Mouse (Mus musculus) forebrain, embryonic 15.5 days (tissue): ENCODE measurements around the gene Bcl2l14. TPM values are rescaled to one million over a fixed set of nuclear protein-coding genes. Genes with fewer than 3 reads are reported as not detected.

ENCODE experiments used
- ATAC-seq: fragments of 200-750 bp; cut with Nextera tagmentation; replicated peaks from 2 replicates; pipeline ENCODE4 v1.8.0; 2017; ENCODE audit warnings: mild to moderate bottlenecking, moderate TSS enrichment, moderate library complexity
- H3K27ac ChIP-seq: fragments of 300-500 bp; sonication (generic); replicated peaks from 2 replicates; pipeline ENCODE4 v1.5.1; 2015; ENCODE audit warnings: mild to moderate bottlenecking, inconsistent platforms
- H3K27me3 ChIP-seq: fragments of 300-500 bp; sonication (generic); 2 replicates; pipeline ENCODE4 v1.6.1; 2015; ENCODE audit warnings: inconsistent platforms
- H3K36me3 ChIP-seq: fragments of 300-500 bp; sonication (generic); 2 replicates; pipeline ENCODE4 v1.6.1; 2015; ENCODE audit warnings: mild to moderate bottlenecking, inconsistent platforms
- H3K4me1 ChIP-seq: fragments of 300-500 bp; sonication (generic); 2 replicates; pipeline ENCODE4 v1.6.1; 2015; ENCODE audit warnings: inconsistent platforms
- H3K4me2 ChIP-seq: fragments of 300-500 bp; sonication (generic); replicated peaks from 2 replicates; pipeline ENCODE4 v1.6.1; 2015; ENCODE audit warnings: mild to moderate bottlenecking, inconsistent platforms
- H3K4me3 ChIP-seq: fragments of 300-500 bp; sonication (generic); 2 replicates; pipeline ENCODE4 v1.5.1; 2015; ENCODE audit warnings: mild to moderate bottlenecking, inconsistent platforms
- H3K9ac ChIP-seq: fragments of 300-500 bp; sonication (generic); replicated peaks from 2 replicates; pipeline ENCODE4 v1.6.1; 2015; ENCODE audit warnings: mild to moderate bottlenecking, inconsistent platforms
- H3K9me3 ChIP-seq: fragments of 300-500 bp; sonication (generic); 2 replicates; pipeline ENCODE4 v1.6.1; 2016; ENCODE audit warnings: inconsistent platforms
- WGBS: fragments of 180-500 bp; shearing (Covaris S2); methylation state at CpG from one replicate; pipeline ENCODE4 v1.1.7; 2015; ENCODE audit warnings: mixed read lengths; 5-methylcytosine and 5-hydroxymethylcytosine counted together
- polyA plus RNA-seq: library from polyadenylated mRNA; unstranded; fragments of >200 nt; fragmentation: Nextera tagmentation; extraction: Ambion mirVana; gene quantifications from 2 replicates; pipeline ENCODE4 v1.2.1, GENCODE M21; 2015

Bcl2l14 gene
- polyA plus RNA-seq, result not detected in 2 replicates

GRCm38 (mm10) chr6:134396018-134396417 lies at the start of gene Bcl2l14:
Bcl2l14 (plus strand) TSS chr6:134396318.
- Histone ChIP-seq H3K36me3 (no peaks in the 10 kb centered on the region), H3K9me3 (no peaks in the 10 kb centered on the region), H3K9ac (no peak within 1 kb of the TSS), H3K27me3 (no peaks in the 10 kb centered on the region), H3K4me3 (no peak within 1 kb of the TSS), H3K27ac (no peak within 1 kb of the TSS), H3K4me1 (no peaks in the 10 kb centered on the region), H3K4me2 (no peak within 1 kb of the TSS)
- WGBS, result 88% methylated on average over 4 of the region's 4 CpGs
- ATAC-seq, result no peak

- Histone ChIP-seq H3K4me2 (no peak overlapping the region), H3K4me1 (no peaks in the 10 kb centered on the region), H3K4me3 (no peak overlapping the region), H3K27ac (no peak overlapping the region), H3K9ac (no peak overlapping the region), H3K36me3 (no peaks in the 10 kb centered on the region), H3K9me3 (no peaks in the 10 kb centered on the region), H3K27me3 (no peaks in the 10 kb centered on the region)
- ATAC-seq, result no peak
- WGBS, result 86% methylated on average over 7 of the region's 7 CpGs
Observed at GRCm38 (mm10) chr6:134348526-134349067, 47.5 kb upstream of the Bcl2l14 start.

GRCm38 (mm10) chr6:134352881-134353280 lies 43.2 kb upstream of the Bcl2l14 start:
- WGBS, result 89% methylated on average over 6 of the region's 6 CpGs
- Histone ChIP-seq H3K27me3 (no peaks in the 10 kb centered on the region), H3K4me3 (no peak overlapping the region), H3K4me2 (no peak overlapping the region), H3K4me1 (no peaks in the 10 kb centered on the region), H3K9me3 (no peaks in the 10 kb centered on the region), H3K27ac (no peak overlapping the region), H3K36me3 (no peaks in the 10 kb centered on the region), H3K9ac (no peak overlapping the region)
- no peak for ATAC-seq

- H3K4me1 ChIP-seq, result no peaks in the 10 kb centered on the region
- no peak overlapping the region for H3K4me2 ChIP-seq
- WGBS, result 91% methylated on average over 4 of the region's 4 CpGs
- H3K27ac ChIP-seq, result no peak overlapping the region
- no peaks in the 10 kb centered on the region for H3K36me3 ChIP-seq
- H3K9me3 ChIP-seq, result no peaks in the 10 kb centered on the region
- H3K4me3 ChIP-seq, result no peak overlapping the region
- ATAC-seq, result no peak
- no peaks in the 10 kb centered on the region for H3K27me3 ChIP-seq
- H3K9ac ChIP-seq, result no peak overlapping the region
Observed at GRCm38 (mm10) chr6:134353751-134354150, 42.4 kb upstream of the Bcl2l14 start.

- Histone ChIP-seq H3K9ac (no peak overlapping the region), H3K4me3 (no peak overlapping the region), H3K27ac (no peak overlapping the region), H3K36me3 (no peaks in the 10 kb centered on the region), H3K27me3 (no peaks in the 10 kb centered on the region), H3K9me3 (no peaks in the 10 kb centered on the region), H3K4me1 (no peaks in the 10 kb centered on the region), H3K4me2 (no peak overlapping the region)
- no peak for ATAC-seq
- 84% methylated on average over 6 of the region's 6 CpGs for WGBS
Observed at GRCm38 (mm10) chr6:134357570-134357969, 38.5 kb upstream of the Bcl2l14 start.

- no peak for ATAC-seq
Observed at GRCm38 (mm10) chr6:134360079-134360478, 36.0 kb upstream of the Bcl2l14 start.

GRCm38 (mm10) chr6:134364644-134365043 lies 31.5 kb upstream of the Bcl2l14 start:
- Histone ChIP-seq H3K4me2 (no peak overlapping the region), H3K27me3 (no peaks in the 10 kb centered on the region), H3K9me3 (no peaks in the 10 kb centered on the region), H3K36me3 (no peaks in the 10 kb centered on the region), H3K27ac (no peak overlapping the region), H3K4me1 (no peaks in the 10 kb centered on the region), H3K4me3 (no peak overlapping the region), H3K9ac (no peak overlapping the region)
- WGBS, result 59% methylated on average over 6 of the region's 6 CpGs
- ATAC-seq, result no peak

More at GRCm38 (mm10) chr6:134360079-134360478, 36.0 kb upstream of the Bcl2l14 start:
- H3K4me1 ChIP-seq, result no peaks in the 10 kb centered on the region
- no peak overlapping the region for H3K4me2 ChIP-seq
- H3K9ac ChIP-seq, result no peak overlapping the region
- WGBS, result 93% methylated on average over 4 of the region's 4 CpGs
- H3K27ac ChIP-seq, result no peak overlapping the region
- H3K36me3 ChIP-seq, result no peaks in the 10 kb centered on the region
- no peaks in the 10 kb centered on the region for H3K9me3 ChIP-seq
- H3K4me3 ChIP-seq, result no peak overlapping the region
- H3K27me3 ChIP-seq, result no peaks in the 10 kb centered on the region

- WGBS, result 87% methylated on average over 4 of the region's 4 CpGs
- no peak overlapping the region for H3K4me3 ChIP-seq
- no peak overlapping the region for H3K9ac ChIP-seq
- no peak for ATAC-seq
- no peak overlapping the region for H3K4me2 ChIP-seq
- no peaks in the 10 kb centered on the region for H3K36me3 ChIP-seq
- no peaks in the 10 kb centered on the region for H3K9me3 ChIP-seq
- H3K4me1 ChIP-seq, result no peaks in the 10 kb centered on the region
- no peak overlapping the region for H3K27ac ChIP-seq
- H3K27me3 ChIP-seq, result no peaks in the 10 kb centered on the region
Observed at GRCm38 (mm10) chr6:134365952-134366351, 30.2 kb upstream of the Bcl2l14 start.

GRCm38 (mm10) chr6:134366366-134367351 lies 29.5 kb upstream of the Bcl2l14 start:
- ATAC-seq, result no peak
- H3K27ac ChIP-seq, result no peak overlapping the region
- H3K36me3 ChIP-seq, result no peaks in the 10 kb centered on the region
- H3K27me3 ChIP-seq, result no peaks in the 10 kb centered on the region
- H3K9ac ChIP-seq, result no peak overlapping the region
- no peak overlapping the region for H3K4me3 ChIP-seq
- H3K4me1 ChIP-seq, result no peaks in the 10 kb centered on the region
- WGBS, result 73% methylated on average over 10 of the region's 10 CpGs
- H3K9me3 ChIP-seq, result no peaks in the 10 kb centered on the region
- no peak overlapping the region for H3K4me2 ChIP-seq

- no peak for ATAC-seq
- Histone ChIP-seq H3K27me3 (no peaks in the 10 kb centered on the region), H3K4me1 (no peaks in the 10 kb centered on the region), H3K4me3 (no peak overlapping the region), H3K36me3 (no peaks in the 10 kb centered on the region), H3K27ac (no peak overlapping the region), H3K9ac (no peak overlapping the region), H3K4me2 (no peak overlapping the region), H3K9me3 (no peaks in the 10 kb centered on the region)
- 64% methylated on average over 12 of the region's 12 CpGs for WGBS
Observed at GRCm38 (mm10) chr6:134367366-134368281, 28.5 kb upstream of the Bcl2l14 start.

GRCm38 (mm10) chr6:134372946-134373345 lies 23.2 kb upstream of the Bcl2l14 start:
- Histone ChIP-seq H3K4me2 (no peak overlapping the region), H3K9me3 (no peaks in the 10 kb centered on the region), H3K9ac (no peak overlapping the region), H3K36me3 (no peaks in the 10 kb centered on the region), H3K27me3 (no peaks in the 10 kb centered on the region), H3K4me3 (no peak overlapping the region), H3K4me1 (no peaks in the 10 kb centered on the region), H3K27ac (no peak overlapping the region)
- WGBS, result 48% methylated on average over 2 of the region's 2 CpGs
- ATAC-seq, result no peak

- no peak overlapping the region for H3K9ac ChIP-seq
- no peaks in the 10 kb centered on the region for H3K27me3 ChIP-seq
- no peaks in the 10 kb centered on the region for H3K9me3 ChIP-seq
- 70% methylated on average over 5 of the region's 5 CpGs for WGBS
- no peak for ATAC-seq
- H3K4me3 ChIP-seq, result no peak overlapping the region
- no peak overlapping the region for H3K27ac ChIP-seq
- no peaks in the 10 kb centered on the region for H3K36me3 ChIP-seq
- H3K4me1 ChIP-seq, result no peaks in the 10 kb centered on the region
- H3K4me2 ChIP-seq, result no peak overlapping the region
Observed at GRCm38 (mm10) chr6:134377201-134377600, 18.9 kb upstream of the Bcl2l14 start.
